Mouse (Mus musculus): ENCODE data around the gene Ggn.
A peak's percentile ranks its signal among the peaks of the same experiment; 100 is the strongest.
"Not testable (repeated sequence)": the region's sequence is repeated elsewhere in the genome, so short reads cannot be mapped to it uniquely, and the experiment has no call there.

The Ggn gene

DNA sequence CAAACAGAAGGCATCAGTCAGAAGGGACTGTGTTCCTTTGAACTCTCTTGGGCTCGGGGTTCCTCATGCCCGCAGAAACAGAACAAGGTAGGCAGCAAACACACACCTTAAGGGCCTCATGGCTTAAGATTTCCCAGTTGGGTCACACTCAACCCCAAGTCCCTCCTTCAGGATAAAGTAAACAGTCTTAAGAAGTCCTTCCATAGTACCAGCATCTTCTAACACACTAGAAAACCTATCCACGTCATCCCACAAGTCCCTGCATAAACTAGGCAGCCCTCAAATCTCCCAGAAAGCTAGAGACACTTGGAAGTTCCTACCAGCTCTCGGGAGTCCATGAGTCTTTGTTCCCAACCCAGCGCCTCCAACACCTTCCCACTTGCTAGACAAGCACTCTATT is 7.7 kb upstream of the Ggn start:
- no peak for DNase-seq (ENCODE audit: low read depth)

- no peak for DNase-seq (ENCODE audit: low read depth)
Measured at GRCm38 (mm10) chr7:29162750-29163525, 7.1 kb upstream of the Ggn start.

DNA sequence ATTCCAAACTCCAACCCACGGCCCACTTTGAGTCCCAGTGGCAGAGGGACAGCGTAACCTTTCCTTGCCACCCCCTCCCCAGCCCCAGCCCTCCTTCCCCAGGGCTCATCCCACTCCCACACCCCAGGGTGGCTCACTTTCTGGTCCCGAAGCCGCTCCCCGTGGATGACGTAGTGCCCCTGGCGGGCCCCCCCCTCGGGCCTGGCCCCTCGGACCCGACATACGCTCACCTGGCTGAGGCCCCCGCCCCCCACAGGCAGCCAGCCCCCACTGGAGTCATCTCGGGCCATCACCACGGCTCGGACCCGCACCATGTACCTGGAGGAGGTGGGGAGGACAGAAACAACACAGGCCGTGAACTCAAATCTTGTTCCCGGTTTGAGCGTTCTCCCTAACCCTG is 2.4 kb upstream of the Ggn start:
- DNase-seq (ENCODE audit: low read depth): no peak

GRCm38 (mm10) chr7:29168121-29168695 is 1.8 kb upstream of the Ggn start:
- DNase-seq (ENCODE audit: low read depth): peak; percentile 62

DNA sequence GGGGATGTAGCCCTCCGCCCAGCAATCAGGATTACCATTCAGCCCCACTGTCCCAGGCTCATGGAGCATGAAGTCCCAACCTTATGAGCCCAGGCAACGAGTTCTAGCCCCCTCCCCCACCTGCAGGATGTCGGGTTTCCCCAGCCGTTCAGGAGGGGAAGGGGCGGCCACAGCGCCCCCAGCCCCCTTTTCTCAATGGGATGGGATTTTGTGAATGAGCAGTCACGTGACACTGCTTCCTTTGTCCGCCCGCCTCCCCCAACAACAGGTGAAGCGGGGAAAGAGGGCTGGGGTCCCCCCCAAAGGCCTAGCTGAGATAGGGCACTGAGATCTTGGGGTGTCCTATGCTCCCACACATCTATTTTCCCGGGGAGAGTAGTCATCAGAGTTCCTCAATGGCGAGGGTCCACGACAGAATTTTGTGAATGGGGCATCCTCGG is 1.2 kb upstream of the Ggn start:
- peak; percentile 15 for DNase-seq (ENCODE audit: low read depth)

GRCm38 (mm10) chr7:29169231-29170065 is 562 bp upstream of the Ggn start:
- peak; percentile 97 for DNase-seq (ENCODE audit: low read depth)

DNA sequence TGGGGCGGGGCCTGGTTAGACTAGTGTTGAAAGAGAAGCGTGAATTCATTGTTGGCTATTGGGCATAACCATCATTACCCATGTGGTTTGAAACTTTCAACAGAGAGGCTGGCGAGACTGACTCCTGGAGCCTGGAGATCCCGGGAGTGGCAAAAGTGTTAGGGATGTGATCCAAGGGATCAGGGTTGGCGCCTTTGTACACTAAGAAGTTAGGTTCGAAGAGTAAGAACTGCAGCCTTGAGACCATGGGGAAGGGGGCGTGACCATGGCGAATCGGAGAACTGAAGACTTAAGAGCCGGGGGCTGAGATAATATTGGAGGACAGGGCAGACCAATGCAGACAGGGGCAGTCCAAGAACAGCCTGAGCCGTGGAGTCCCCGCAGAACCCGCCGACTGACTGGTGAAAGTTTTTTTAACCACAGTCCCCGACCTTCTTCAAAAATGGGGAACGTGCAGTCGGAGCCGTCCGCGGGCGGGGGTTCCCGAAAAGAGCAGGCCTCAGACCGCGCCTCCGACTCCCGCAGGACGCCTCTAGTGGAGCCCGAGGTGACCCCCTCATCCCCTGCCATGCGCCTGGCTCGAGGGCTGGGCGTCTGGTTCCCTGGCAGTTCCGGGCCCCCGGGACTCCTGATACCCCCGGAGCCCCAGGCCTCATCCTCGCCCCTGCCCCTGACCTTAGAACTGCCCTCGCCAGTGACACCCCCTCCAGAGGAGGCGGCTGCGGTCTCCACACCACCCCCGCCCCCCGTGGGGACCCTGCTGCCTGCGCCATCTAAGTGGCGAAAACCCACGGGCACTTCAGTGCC is 948 bp downstream of the Ggn start:
- peak; percentile 75 for DNase-seq (ENCODE audit: low read depth)

GRCm38 (mm10) chr7:29171562-29172097 is 1.6 kb downstream of the Ggn start:
- DNase-seq (ENCODE audit: low read depth): no peak

DNA sequence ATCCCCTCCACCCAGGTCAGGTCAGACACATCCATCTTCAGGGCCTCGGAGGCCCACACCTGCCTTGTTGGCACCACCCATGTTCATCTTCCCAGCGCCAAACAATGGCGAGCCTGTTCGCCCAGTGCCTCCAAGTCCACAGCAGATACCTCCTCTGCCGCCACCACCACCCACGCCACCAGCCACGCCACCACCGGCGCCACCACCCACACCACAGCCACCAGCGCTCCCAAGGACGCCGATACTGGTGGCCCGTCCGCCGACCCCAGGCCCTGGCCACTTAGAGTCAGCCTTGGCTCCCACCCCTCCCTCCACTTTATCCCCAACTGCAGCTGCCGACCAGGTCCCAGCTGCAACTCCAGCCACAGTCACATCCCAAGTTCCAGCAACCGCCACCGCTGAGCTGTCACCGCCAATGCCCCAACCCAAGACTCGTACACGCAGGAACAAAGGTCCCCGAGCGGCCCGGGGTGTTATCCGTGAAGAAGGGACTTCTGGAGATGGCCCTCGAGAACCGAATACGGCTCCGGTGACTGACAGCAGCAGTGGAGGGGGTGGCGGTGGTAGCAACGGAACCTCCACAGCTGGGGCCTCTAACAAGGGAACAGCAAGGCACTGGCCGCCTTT is 2.5 kb downstream of the Ggn start:
- no peak for DNase-seq (ENCODE audit: low read depth)

GRCm38 (mm10) chr7:29178106-29178505 is 8.1 kb downstream of the Ggn start:
- no peak for DNase-seq (ENCODE audit: low read depth)

DNA sequence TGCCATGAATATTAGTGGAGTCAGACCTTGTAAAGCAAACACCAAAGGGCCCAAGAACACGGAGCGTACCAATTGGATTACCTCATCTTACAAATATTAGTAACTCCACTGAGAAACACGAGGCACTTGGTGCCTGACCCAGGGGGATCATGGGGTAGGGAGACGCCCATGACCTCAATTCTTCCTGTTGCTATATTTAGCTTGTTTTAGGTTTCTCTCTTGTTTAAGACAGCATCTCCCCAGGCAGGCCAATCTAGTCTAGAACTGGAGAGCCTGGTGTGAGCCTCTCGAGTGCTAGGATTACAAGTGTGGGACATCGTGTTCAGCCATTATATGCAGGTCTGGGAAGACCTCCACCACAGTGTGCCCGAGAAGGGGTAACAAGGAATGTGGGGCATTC is 9.3 kb downstream of the Ggn start:
- peak; percentile 50 for DNase-seq (ENCODE audit: low read depth)

DNA sequence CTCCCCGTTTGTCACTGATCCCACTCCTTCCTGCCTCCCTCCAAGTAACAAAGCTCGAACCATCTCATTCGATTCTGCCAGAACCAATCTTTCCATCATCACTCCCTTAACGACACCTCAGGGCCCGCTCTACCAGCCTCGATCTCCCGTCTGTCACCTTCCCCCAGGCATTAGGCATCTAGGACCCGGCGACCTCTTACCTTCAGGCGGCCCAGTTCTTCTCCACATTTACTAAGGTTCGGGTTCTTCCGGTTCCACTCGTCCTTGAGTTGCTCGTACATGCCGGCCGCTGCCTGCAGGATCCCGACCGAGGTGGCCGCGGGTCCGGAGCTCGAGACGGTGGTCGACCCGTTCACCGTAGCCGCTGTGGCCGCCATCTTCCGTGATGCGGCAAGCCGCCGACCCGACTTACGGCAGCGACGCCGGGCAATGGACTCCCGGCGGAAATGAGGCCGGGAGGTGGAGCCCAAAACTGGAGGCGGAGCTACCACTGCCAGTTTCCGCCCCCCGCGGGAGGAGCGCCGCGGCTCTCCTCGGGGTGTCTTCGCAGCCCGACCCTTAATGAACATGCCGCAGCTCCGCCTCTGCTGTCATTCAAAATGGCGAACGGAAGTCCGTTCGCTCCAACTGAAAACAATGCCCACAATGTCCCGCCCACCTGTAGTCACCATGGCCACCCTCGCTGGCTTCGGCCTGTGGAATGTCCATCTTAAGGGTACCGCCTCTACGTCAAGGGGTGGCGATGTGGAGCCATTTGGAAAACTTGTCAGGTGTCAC is 10.3 kb downstream of the Ggn start, which contains the start of gene Psmd8:
Gene Psmd8, minus strand, starts transcription at position 625 of the 777 bp plus-strand sequence.
- peak; percentile 99 for DNase-seq (ENCODE audit: low read depth)

GRCm38 (mm10) chr7:29180854-29181236 is 10.8 kb downstream of the Ggn start:
- DNase-seq (ENCODE audit: low read depth): no peak

DNA sequence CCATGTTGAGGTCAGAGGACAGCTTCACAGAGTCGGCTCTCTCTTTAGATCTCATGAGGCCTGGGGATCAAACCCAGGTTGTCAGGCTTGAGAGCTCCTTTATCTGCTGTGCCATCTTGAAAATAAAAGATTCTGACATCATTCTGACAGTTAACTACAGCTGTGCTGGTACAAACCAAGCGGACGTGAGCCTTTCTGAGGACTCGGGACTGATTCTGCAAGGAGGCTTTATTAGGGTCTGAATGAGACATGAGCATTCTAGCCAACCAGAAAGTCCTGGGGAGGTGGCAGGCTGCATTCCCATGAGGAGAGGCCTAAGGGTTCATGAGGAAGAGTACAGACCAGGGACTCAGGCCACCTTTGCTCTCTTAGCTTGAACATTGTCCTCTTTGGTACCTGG is 11.3 kb downstream of the Ggn start:
- DNase-seq (ENCODE audit: low read depth): not testable (repeated sequence)

DNA sequence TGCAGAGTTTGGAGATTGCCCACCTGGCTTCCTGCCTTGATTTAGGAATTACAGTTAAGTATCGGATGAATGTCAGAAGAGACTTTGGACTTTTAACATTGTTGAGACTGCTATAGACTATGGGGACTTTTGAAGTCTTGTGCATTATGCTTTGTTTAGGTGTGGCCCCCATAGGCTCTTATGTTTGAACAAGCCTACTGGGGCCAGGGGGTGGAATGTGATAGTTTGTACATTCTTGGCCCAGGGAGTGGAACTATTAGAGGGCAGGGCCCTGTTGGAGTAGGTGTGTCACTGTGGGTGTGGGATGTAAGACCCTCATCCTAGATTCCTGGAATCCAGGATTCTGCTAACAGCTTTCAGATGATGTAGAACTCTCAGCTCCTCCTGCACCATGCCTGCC is 24.2 kb downstream of the Ggn start:
- DNase-seq (ENCODE audit: low read depth): not testable (repeated sequence)

DNA sequence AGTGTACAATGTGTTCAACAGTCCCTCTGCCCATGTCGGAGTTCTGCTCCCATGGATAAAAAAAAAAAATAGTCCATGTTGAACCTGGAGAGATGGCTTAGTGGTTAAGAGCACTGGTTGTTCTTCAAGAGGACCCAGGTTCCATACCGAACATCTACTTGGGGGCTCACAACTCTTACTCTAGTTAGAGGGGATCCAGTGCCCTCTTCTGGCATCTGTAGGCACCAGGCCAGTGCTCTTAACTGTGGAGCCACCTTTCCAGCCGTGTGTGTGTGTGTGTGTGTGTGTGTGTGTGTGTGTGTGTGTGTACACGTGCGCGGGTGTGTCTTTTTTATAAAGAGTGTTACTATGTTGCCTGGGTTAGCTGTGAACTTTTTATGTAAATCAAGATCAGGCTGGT is 32.6 kb downstream of the Ggn start:
- DNase-seq (ENCODE audit: low read depth): no peak

- DNase-seq (ENCODE audit: low read depth): peak; percentile 83
Measured at GRCm38 (mm10) chr7:29211013-29211412, 41.0 kb downstream of the Ggn start.

- peak; percentile 96 for DNase-seq (ENCODE audit: low read depth)
Measured at GRCm38 (mm10) chr7:29211415-29212198, 41.6 kb downstream of the Ggn start.

- peak; percentile 9 for DNase-seq (ENCODE audit: low read depth)
Measured at GRCm38 (mm10) chr7:29212199-29212765, 42.3 kb downstream of the Ggn start.
